Mouse (Mus musculus): ENCODE measurements around the gene Omp. TPM values are rescaled to one million over a fixed set of nuclear protein-coding genes. Genes with fewer than 3 reads are reported as not detected.

The Omp gene
- polyA plus RNA-seq, 1 experiment from 2014 or later = 0.15 TPM

GRCm38 (mm10) chr7:98142648-98143047 lies 2.7 kb downstream of the Omp start:
- WGBS = 54% methylated on average over 3 of the region's 3 CpGs
- no peak overlapping the region for H3K27ac ChIP-seq (replicated peaks; ENCODE audit: low read depth, low read length)
- no peak for ATAC-seq (replicated peaks; ENCODE audit: insufficient number of reproducible peaks, low FRiP score, low TSS enrichment, low read depth)

GRCm38 (mm10) chr7:98142247-98142646 lies 3.1 kb downstream of the Omp start:
- H3K36me3 ChIP-seq (replicated peaks; ENCODE audit: control insufficient read depth, insufficient read depth, low read depth, low read length) = no peaks in the 10 kb centered on the region
- H3K4me1 ChIP-seq (ENCODE audit: control insufficient read depth, insufficient read depth, low read length) = no peaks in the 10 kb centered on the region
- H3K9me3 ChIP-seq (replicated peaks; ENCODE audit: control insufficient read depth, low read length) = no peaks in the 10 kb centered on the region
- no peak overlapping the region for H3K4me2 ChIP-seq (ENCODE audit: low read depth, low read length)
- no peak for ATAC-seq (replicated peaks; ENCODE audit: insufficient number of reproducible peaks, low FRiP score, low TSS enrichment, low read depth)
- H3K9ac ChIP-seq (replicated peaks; ENCODE audit: low read length) = no peak overlapping the region
- 49% methylated on average over 8 of the region's 8 CpGs for WGBS
- DNase-seq (ENCODE audit: low spot score) = no peak
- no peaks in the 10 kb centered on the region for H3K27me3 ChIP-seq (ENCODE audit: control insufficient read depth, insufficient read depth, low read length)
- H3K4me3 ChIP-seq (ENCODE audit: low read depth, low read length) = no peak overlapping the region
- no peak overlapping the region for H3K27ac ChIP-seq (replicated peaks; ENCODE audit: low read depth, low read length)

More at GRCm38 (mm10) chr7:98142648-98143047, 2.7 kb downstream of the Omp start:
- Histone ChIP-seq H3K27me3 (ENCODE audit: control insufficient read depth, insufficient read depth, low read length) (no peaks in the 10 kb centered on the region), H3K4me3 (ENCODE audit: low read depth, low read length) (no peak overlapping the region), H3K36me3 (replicated peaks; ENCODE audit: control insufficient read depth, insufficient read depth, low read depth, low read length) (no peaks in the 10 kb centered on the region), H3K9me3 (replicated peaks; ENCODE audit: control insufficient read depth, low read length) (no peaks in the 10 kb centered on the region), H3K4me2 (ENCODE audit: low read depth, low read length) (no peak overlapping the region), H3K4me1 (ENCODE audit: control insufficient read depth, insufficient read depth, low read length) (no peaks in the 10 kb centered on the region), H3K9ac (replicated peaks; ENCODE audit: low read length) (no peak overlapping the region)
- no peak for DNase-seq (ENCODE audit: low spot score)

- WGBS = 53% methylated on average over 3 of the region's 3 CpGs
- ATAC-seq (replicated peaks; ENCODE audit: insufficient number of reproducible peaks, low FRiP score, low TSS enrichment, low read depth) = no peak
- no peak overlapping the region for H3K9ac ChIP-seq (replicated peaks; ENCODE audit: low read length)
- no peak overlapping the region for H3K4me2 ChIP-seq (ENCODE audit: low read depth, low read length)
- no peak overlapping the region for H3K27ac ChIP-seq (replicated peaks; ENCODE audit: low read depth, low read length)
- no peaks in the 10 kb centered on the region for H3K4me1 ChIP-seq (ENCODE audit: control insufficient read depth, insufficient read depth, low read length)
- no peak overlapping the region for H3K4me3 ChIP-seq (ENCODE audit: low read depth, low read length)
- H3K27me3 ChIP-seq (ENCODE audit: control insufficient read depth, insufficient read depth, low read length) = no peaks in the 10 kb centered on the region
- H3K36me3 ChIP-seq (replicated peaks; ENCODE audit: control insufficient read depth, insufficient read depth, low read depth, low read length) = no peaks in the 10 kb centered on the region
- no peaks in the 10 kb centered on the region for H3K9me3 ChIP-seq (replicated peaks; ENCODE audit: control insufficient read depth, low read length)
- peak; percentile 63 for DNase-seq (ENCODE audit: low spot score)
Observed at GRCm38 (mm10) chr7:98141206-98141605, 4.1 kb downstream of the Omp start.

GRCm38 (mm10) chr7:98140597-98140996 lies 4.7 kb downstream of the Omp start:
- Histone ChIP-seq H3K4me1 (ENCODE audit: control insufficient read depth, insufficient read depth, low read length) (no peaks in the 10 kb centered on the region), H3K27me3 (ENCODE audit: control insufficient read depth, insufficient read depth, low read length) (no peaks in the 10 kb centered on the region)
- WGBS = 57% methylated on average over 2 of the region's 2 CpGs

GRCm38 (mm10) chr7:98139216-98139615 lies 6.1 kb downstream of the Omp start:
- Histone ChIP-seq H3K4me3 (ENCODE audit: low read depth, low read length) (no peak overlapping the region), H3K36me3 (replicated peaks; ENCODE audit: control insufficient read depth, insufficient read depth, low read depth, low read length) (no peaks in the 10 kb centered on the region), H3K4me2 (ENCODE audit: low read depth, low read length) (no peak overlapping the region), H3K9me3 (replicated peaks; ENCODE audit: control insufficient read depth, low read length) (no peaks in the 10 kb centered on the region), H3K9ac (replicated peaks; ENCODE audit: low read length) (no peak overlapping the region), H3K4me1 (ENCODE audit: control insufficient read depth, insufficient read depth, low read length) (no peaks in the 10 kb centered on the region), H3K27ac (replicated peaks; ENCODE audit: low read depth, low read length) (no peak overlapping the region), H3K27me3 (ENCODE audit: control insufficient read depth, insufficient read depth, low read length) (no peaks in the 10 kb centered on the region)
- WGBS = 19% methylated on average over 9 of the region's 9 CpGs
- DNase-seq (ENCODE audit: low spot score) (no peak), ATAC-seq (replicated peaks; ENCODE audit: insufficient number of reproducible peaks, low FRiP score, low TSS enrichment, low read depth) (no peak)

More at GRCm38 (mm10) chr7:98140597-98140996, 4.7 kb downstream of the Omp start:
- Histone ChIP-seq H3K9ac (replicated peaks; ENCODE audit: low read length) (no peak overlapping the region), H3K4me2 (ENCODE audit: low read depth, low read length) (no peak overlapping the region), H3K4me3 (ENCODE audit: low read depth, low read length) (no peak overlapping the region), H3K36me3 (replicated peaks; ENCODE audit: control insufficient read depth, insufficient read depth, low read depth, low read length) (no peaks in the 10 kb centered on the region), H3K9me3 (replicated peaks; ENCODE audit: control insufficient read depth, low read length) (no peaks in the 10 kb centered on the region), H3K27ac (replicated peaks; ENCODE audit: low read depth, low read length) (no peak overlapping the region)
- ATAC-seq (replicated peaks; ENCODE audit: insufficient number of reproducible peaks, low FRiP score, low TSS enrichment, low read depth) (no peak), DNase-seq (ENCODE audit: low spot score) (no peak)

- Histone ChIP-seq H3K9me3 (replicated peaks; ENCODE audit: control insufficient read depth, low read length) (no peaks in the 10 kb centered on the region), H3K4me3 (ENCODE audit: low read depth, low read length) (no peak overlapping the region), H3K4me1 (ENCODE audit: control insufficient read depth, insufficient read depth, low read length) (no peaks in the 10 kb centered on the region), H3K27ac (replicated peaks; ENCODE audit: low read depth, low read length) (no peak overlapping the region), H3K4me2 (ENCODE audit: low read depth, low read length) (no peak overlapping the region), H3K9ac (replicated peaks; ENCODE audit: low read length) (no peak overlapping the region), H3K27me3 (ENCODE audit: control insufficient read depth, insufficient read depth, low read length) (no peaks in the 10 kb centered on the region), H3K36me3 (replicated peaks; ENCODE audit: control insufficient read depth, insufficient read depth, low read depth, low read length) (no peaks in the 10 kb centered on the region)
- 87% methylated on average over 2 of the region's 2 CpGs for whole genome bisulfite sequencing
- ATAC-seq (replicated peaks; ENCODE audit: insufficient number of reproducible peaks, low FRiP score, low TSS enrichment, low read depth) (no peak), DNase-seq (ENCODE audit: low spot score) (no peak)
Observed at GRCm38 (mm10) chr7:98137995-98138394, 7.3 kb downstream of the Omp start.

- H3K27ac ChIP-seq (replicated peaks; ENCODE audit: low read depth, low read length) = no peak overlapping the region
- no peak overlapping the region for H3K4me2 ChIP-seq (ENCODE audit: low read depth, low read length)
- no peak overlapping the region for H3K9ac ChIP-seq (replicated peaks; ENCODE audit: low read length)
- H3K4me3 ChIP-seq (ENCODE audit: low read depth, low read length) = no peak overlapping the region
- H3K36me3 ChIP-seq (replicated peaks; ENCODE audit: control insufficient read depth, insufficient read depth, low read depth, low read length) = no peaks in the 10 kb centered on the region
- no peaks in the 10 kb centered on the region for H3K4me1 ChIP-seq (ENCODE audit: control insufficient read depth, insufficient read depth, low read length)
- no peaks in the 10 kb centered on the region for H3K27me3 ChIP-seq (ENCODE audit: control insufficient read depth, insufficient read depth, low read length)
- 49% methylated on average over 3 of the region's 3 CpGs for WGBS
- no peak for DNase-seq (ENCODE audit: low spot score)
- ATAC-seq (replicated peaks; ENCODE audit: insufficient number of reproducible peaks, low FRiP score, low TSS enrichment, low read depth) = no peak
- H3K9me3 ChIP-seq (replicated peaks; ENCODE audit: control insufficient read depth, low read length) = no peaks in the 10 kb centered on the region
Observed at GRCm38 (mm10) chr7:98137583-98137982, 7.7 kb downstream of the Omp start.

- DNase-seq (ENCODE audit: low spot score) (no peak), ATAC-seq (replicated peaks; ENCODE audit: insufficient number of reproducible peaks, low FRiP score, low TSS enrichment, low read depth) (no peak)
- Histone ChIP-seq H3K4me2 (ENCODE audit: low read depth, low read length) (no peak overlapping the region), H3K36me3 (replicated peaks; ENCODE audit: control insufficient read depth, insufficient read depth, low read depth, low read length) (no peaks in the 10 kb centered on the region), H3K4me1 (ENCODE audit: control insufficient read depth, insufficient read depth, low read length) (no peaks in the 10 kb centered on the region), H3K9ac (replicated peaks; ENCODE audit: low read length) (no peak overlapping the region), H3K27ac (replicated peaks; ENCODE audit: low read depth, low read length) (no peak overlapping the region), H3K9me3 (replicated peaks; ENCODE audit: control insufficient read depth, low read length) (no peaks in the 10 kb centered on the region), H3K27me3 (ENCODE audit: control insufficient read depth, insufficient read depth, low read length) (no peaks in the 10 kb centered on the region), H3K4me3 (ENCODE audit: low read depth, low read length) (no peak overlapping the region)
- 95% methylated on average over 8 of the region's 8 CpGs for WGBS
Observed at GRCm38 (mm10) chr7:98131751-98132150, 13.6 kb downstream of the Omp start.

Data from embryonic facial prominence, embryonic 11.5 days (tissue).